Mouse (Mus musculus) limb, embryonic 12.5 days (tissue): ENCODE results near the gene Csn1s1. TPM values are rescaled to one million over a fixed set of nuclear protein-coding genes. Genes with fewer than 3 reads are reported as not detected.

Experiments used
- ATAC-seq: fragments of 200-750 bp; cut with Nextera tagmentation; 2 replicates; pipeline ENCODE4 v1.8.0; 2017; ENCODE audit warnings: low read depth, moderate TSS enrichment; ENCODE audit not compliant: insufficient number of reproducible peaks, insufficient read depth, low FRiP score, low TSS enrichment
- H3K27ac ChIP-seq: fragments of 300-500 bp; sonication (generic); 2 replicates; pipeline ENCODE4 v1.5.1; 2016; ENCODE audit warnings: mild to moderate bottlenecking, moderate library complexity
- H3K27me3 ChIP-seq: fragments of 300-500 bp; sonication (generic); 2 replicates; pipeline ENCODE4 v1.6.1; 2016; ENCODE audit warnings: mild to moderate bottlenecking, moderate library complexity
- H3K36me3 ChIP-seq: fragments of 300-500 bp; sonication (generic); 2 replicates; pipeline ENCODE4 v1.6.1; 2016; ENCODE audit warnings: mild to moderate bottlenecking, moderate library complexity
- H3K4me1 ChIP-seq: fragments of 300-500 bp; sonication (generic); replicated peaks from 2 replicates; pipeline ENCODE4 v1.6.1; 2016
- H3K4me2 ChIP-seq: fragments of 300-500 bp; sonication (generic); 2 replicates; pipeline ENCODE4 v1.6.1; 2016; ENCODE audit warnings: mild to moderate bottlenecking, moderate library complexity
- H3K4me3 ChIP-seq: fragments of 300-500 bp; sonication (generic); replicated peaks from 2 replicates; pipeline ENCODE4 v1.5.1; 2016; ENCODE audit warnings: mild to moderate bottlenecking
- H3K9ac ChIP-seq: fragments of 300-500 bp; sonication (generic); replicated peaks from 2 replicates; pipeline ENCODE4 v1.6.1; 2016; ENCODE audit warnings: mild to moderate bottlenecking, moderate library complexity
- H3K9me3 ChIP-seq: fragments of 300-500 bp; sonication (generic); 2 replicates; pipeline ENCODE4 v1.6.1; 2016; ENCODE audit warnings: mild to moderate bottlenecking, moderate library complexity
- WGBS: fragments of 180-500 bp; shearing (Covaris S2); methylation state at CpG from one replicate; pipeline ENCODE4 v1.1.7; 2016; 5-methylcytosine and 5-hydroxymethylcytosine counted together
- polyA plus RNA-seq: library from polyadenylated mRNA; unstranded; fragments of >200 nt; fragmentation: Nextera tagmentation; extraction: Ambion mirVana; gene quantifications from 2 replicates; pipeline ENCODE4 v1.2.1, GENCODE M21; 2016

Gene Csn1s1
- not detected in 2 replicates for polyA plus RNA-seq

DNA sequence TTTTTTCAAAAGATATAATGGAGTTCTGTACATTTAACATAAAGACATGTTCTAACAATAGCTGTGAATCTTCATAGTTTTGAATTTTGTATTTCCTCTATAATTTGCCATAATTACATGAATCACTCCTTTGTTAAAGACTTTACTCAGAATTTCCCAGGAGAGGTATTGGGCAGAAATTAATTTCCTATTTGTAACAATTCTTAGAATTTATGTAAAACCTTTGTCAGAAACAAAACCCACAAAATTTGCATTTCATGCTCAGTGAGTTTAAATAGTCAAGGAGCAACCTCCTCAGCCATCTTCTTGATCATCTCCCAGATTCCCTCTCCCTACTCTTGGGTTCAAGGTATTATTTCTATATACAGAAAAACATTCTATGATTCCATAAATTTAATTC, at the start of gene Csn1s1:
Gene Csn1s1, plus strand, starts transcription at position 301 of the 400 bp plus-strand sequence.
- H3K4me3 ChIP-seq = no peak within 1 kb of the TSS
- H3K4me1 ChIP-seq = no peaks in the 10 kb centered on the region
- H3K27ac ChIP-seq = no peak within 1 kb of the TSS
- ATAC-seq = no peak
- H3K9ac ChIP-seq = no peak within 1 kb of the TSS
- H3K9me3 ChIP-seq = no peaks in the 10 kb centered on the region
- H3K36me3 ChIP-seq = no peaks in the 10 kb centered on the region
- no peak within 1 kb of the TSS for H3K4me2 ChIP-seq
- no peaks in the 10 kb centered on the region for H3K27me3 ChIP-seq

- Histone ChIP-seq H3K27me3 (no peaks in the 10 kb centered on the region), H3K9ac (no peak overlapping the region), H3K4me2 (no peak overlapping the region), H3K27ac (no peak overlapping the region), H3K9me3 (no peaks in the 10 kb centered on the region), H3K4me1 (no peaks in the 10 kb centered on the region), H3K4me3 (no peak overlapping the region), H3K36me3 (no peaks in the 10 kb centered on the region)
- ATAC-seq = no peak
Measured at GRCm38 (mm10) chr5:87622681-87623080, 43.3 kb upstream of the Csn1s1 start.

GRCm38 (mm10) chr5:87642787-87643186, 23.2 kb upstream of the Csn1s1 start:
- H3K27ac ChIP-seq = no peak overlapping the region
- no peaks in the 10 kb centered on the region for H3K9me3 ChIP-seq
- H3K4me3 ChIP-seq = no peak overlapping the region
- no peaks in the 10 kb centered on the region for H3K36me3 ChIP-seq
- no peak for ATAC-seq
- H3K9ac ChIP-seq = no peak overlapping the region
- H3K4me2 ChIP-seq = no peak overlapping the region
- H3K4me1 ChIP-seq = no peaks in the 10 kb centered on the region
- H3K27me3 ChIP-seq = no peaks in the 10 kb centered on the region

- 80% methylated on average over 3 of the region's 3 CpGs for WGBS
- no peaks in the 10 kb centered on the region for H3K9me3 ChIP-seq
- ATAC-seq = no peak
Measured at GRCm38 (mm10) chr5:87699530-87699929, 33.5 kb downstream of the Csn1s1 start, which contains the start of gene Csn2. Csn2 (minus strand) TSS chr5:87699630.

DNA sequence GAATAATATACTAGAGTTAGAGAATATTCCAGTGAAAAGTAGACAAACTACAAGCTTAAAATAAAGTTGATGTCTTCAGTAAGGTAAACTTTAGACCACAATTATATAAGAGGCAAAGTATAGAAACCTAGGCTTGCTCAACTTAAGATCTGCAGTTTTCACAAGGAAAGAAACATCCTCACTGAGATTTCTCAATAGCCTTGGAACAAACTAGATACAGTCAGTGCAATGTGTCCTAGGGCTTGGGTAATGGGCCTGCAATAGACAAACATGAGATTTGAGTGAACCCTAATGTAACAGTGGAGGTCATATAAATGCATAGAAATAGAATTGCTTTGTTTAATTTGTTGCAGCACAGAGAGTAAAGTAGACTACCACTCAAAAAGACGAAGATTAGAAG, 39.9 kb downstream of the Csn1s1 start:
- 81% methylated on average over 1 of the region's 1 CpGs for WGBS
- H3K4me2 ChIP-seq = no peak overlapping the region
- no peak overlapping the region for H3K9ac ChIP-seq
- H3K27ac ChIP-seq = no peak overlapping the region
- H3K9me3 ChIP-seq = no peaks in the 10 kb centered on the region
- H3K27me3 ChIP-seq = no peaks in the 10 kb centered on the region
- H3K36me3 ChIP-seq = no peaks in the 10 kb centered on the region
- ATAC-seq = no peak
- H3K4me3 ChIP-seq = no peak overlapping the region
- no peaks in the 10 kb centered on the region for H3K4me1 ChIP-seq

More at GRCm38 (mm10) chr5:87699530-87699929, 33.5 kb downstream of the Csn1s1 start, which contains the start of gene Csn2:
- Histone ChIP-seq H3K4me3 (no peak within 1 kb of the TSS), H3K27me3 (no peaks in the 10 kb centered on the region), H3K9ac (no peak within 1 kb of the TSS), H3K27ac (no peak within 1 kb of the TSS), H3K36me3 (no peaks in the 10 kb centered on the region), H3K4me2 (no peak within 1 kb of the TSS), H3K4me1 (no peaks in the 10 kb centered on the region)

Other genes with a start within 250 kb of the Csn1s1 start
- gene Ugt2b38, start 242.0 kb upstream of the Csn1s1 start, polyA plus RNA-seq = not detected in 2 replicates
- gene Ugt2a2, start 183.9 kb upstream of the Csn1s1 start, polyA plus RNA-seq = not detected in 2 replicates
- gene Gm43638, start 179.4 kb upstream of the Csn1s1 start, polyA plus RNA-seq = not detected in 2 replicates
- not detected in 2 replicates for gene Ugt2a1, start 175.3 kb upstream of the Csn1s1 start, polyA plus RNA-seq
- not detected in 2 replicates for gene Sult1b1, start 128.0 kb upstream of the Csn1s1 start, polyA plus RNA-seq
- not detected in 2 replicates for gene Sult1d1, start 97.2 kb upstream of the Csn1s1 start, polyA plus RNA-seq
- gene Sult1e1, start 74.6 kb upstream of the Csn1s1 start, polyA plus RNA-seq = not detected in 2 replicates
- not detected in 2 replicates for gene Csn2, start 33.4 kb downstream of the Csn1s1 start, polyA plus RNA-seq
- not detected in 2 replicates for gene Csn1s2a, start 108.4 kb downstream of the Csn1s1 start, polyA plus RNA-seq
- gene Csn1s2b, start 141.9 kb downstream of the Csn1s1 start, polyA plus RNA-seq = not detected in 2 replicates
- gene Prr27, start 159.5 kb downstream of the Csn1s1 start, polyA plus RNA-seq = not detected in 2 replicates
- not detected in 2 replicates for gene Odam, start 218.8 kb downstream of the Csn1s1 start, polyA plus RNA-seq